Mouse (Mus musculus) T-cell, adult 2 months (primary cell): ENCODE results near the gene Cspg5.
A peak's percentile ranks its signal among the peaks of the same experiment; 100 is the strongest.

Source experiments
- DNase-seq: peaks from one replicate; pipeline ENCODE4 v3.0.0; 2022; ENCODE audit warnings: low spot score

Gene Cspg5

GRCm38 (mm10) chr9:110255407-110256019 is 11.9 kb downstream of the Cspg5 start:
- DNase-seq = no peak

- DNase-seq = no peak
Measured at GRCm38 (mm10) chr9:110258646-110259045, 15.1 kb downstream of the Cspg5 start.

GRCm38 (mm10) chr9:110259118-110259517 is 15.5 kb downstream of the Cspg5 start:
- DNase-seq = no peak

- no peak for DNase-seq
Measured at GRCm38 (mm10) chr9:110263181-110263580, 19.6 kb downstream of the Cspg5 start.

- no peak for DNase-seq
Measured at GRCm38 (mm10) chr9:110264991-110265390, 21.4 kb downstream of the Cspg5 start.

GRCm38 (mm10) chr9:110268416-110268815 is 24.8 kb downstream of the Cspg5 start:
- DNase-seq = no peak

GRCm38 (mm10) chr9:110272330-110272729 is 28.7 kb downstream of the Cspg5 start:
- no peak for DNase-seq

- DNase-seq = no peak
Measured at GRCm38 (mm10) chr9:110273507-110273906, 29.9 kb downstream of the Cspg5 start.

GRCm38 (mm10) chr9:110275882-110276281 is 32.3 kb downstream of the Cspg5 start:
- DNase-seq = peak; percentile 6

GRCm38 (mm10) chr9:110277431-110277881 is 33.9 kb downstream of the Cspg5 start:
- DNase-seq = no peak

- DNase-seq = no peak
Measured at GRCm38 (mm10) chr9:110284075-110284697, 40.6 kb downstream of the Cspg5 start.

- no peak for DNase-seq
Measured at GRCm38 (mm10) chr9:110287321-110287924, 43.8 kb downstream of the Cspg5 start.

- no peak for DNase-seq
Measured at GRCm38 (mm10) chr9:110293254-110293718, 49.7 kb downstream of the Cspg5 start.

- no peak for DNase-seq
Measured at GRCm38 (mm10) chr9:110293873-110294415, 50.4 kb downstream of the Cspg5 start.

- DNase-seq = no peak
Measured at GRCm38 (mm10) chr9:110294786-110295185, 51.2 kb downstream of the Cspg5 start.

- peak; percentile 75 for DNase-seq
Measured at GRCm38 (mm10) chr9:110296867-110297627, 53.5 kb downstream of the Cspg5 start.

GRCm38 (mm10) chr9:110304516-110304915 is 60.9 kb downstream of the Cspg5 start:
- no peak for DNase-seq

- DNase-seq = peak; percentile 86
Measured at GRCm38 (mm10) chr9:110304969-110305651, 61.5 kb downstream of the Cspg5 start, which contains the start of gene Elp6. Elp6 (plus strand) TSS chr9:110305173.

- DNase-seq = no peak
Measured at GRCm38 (mm10) chr9:110306371-110306770, 62.8 kb downstream of the Cspg5 start.
